Mouse (Mus musculus) spleen, adult 2 months (tissue): ENCODE measurements around the gene Slc44a4.

Experiments used
- CTCF ChIP-seq: fragments of 200-500 bp; IDR thresholded peaks from 2 replicates; pipeline ENCODE4 v1.5.1; 2011; ENCODE audit warnings: mild to moderate bottlenecking, inconsistent platforms; ENCODE audit not compliant: insufficient read depth, insufficient read length, insufficient replicate concordance; ENCODE audit errors: extremely low read depth
- POLR2A ChIP-seq: fragments of 200-500 bp; IDR thresholded peaks from 2 replicates; pipeline ENCODE4 v1.6.1; 2011; ENCODE audit warnings: low read depth, low read length, inconsistent platforms

DNA sequence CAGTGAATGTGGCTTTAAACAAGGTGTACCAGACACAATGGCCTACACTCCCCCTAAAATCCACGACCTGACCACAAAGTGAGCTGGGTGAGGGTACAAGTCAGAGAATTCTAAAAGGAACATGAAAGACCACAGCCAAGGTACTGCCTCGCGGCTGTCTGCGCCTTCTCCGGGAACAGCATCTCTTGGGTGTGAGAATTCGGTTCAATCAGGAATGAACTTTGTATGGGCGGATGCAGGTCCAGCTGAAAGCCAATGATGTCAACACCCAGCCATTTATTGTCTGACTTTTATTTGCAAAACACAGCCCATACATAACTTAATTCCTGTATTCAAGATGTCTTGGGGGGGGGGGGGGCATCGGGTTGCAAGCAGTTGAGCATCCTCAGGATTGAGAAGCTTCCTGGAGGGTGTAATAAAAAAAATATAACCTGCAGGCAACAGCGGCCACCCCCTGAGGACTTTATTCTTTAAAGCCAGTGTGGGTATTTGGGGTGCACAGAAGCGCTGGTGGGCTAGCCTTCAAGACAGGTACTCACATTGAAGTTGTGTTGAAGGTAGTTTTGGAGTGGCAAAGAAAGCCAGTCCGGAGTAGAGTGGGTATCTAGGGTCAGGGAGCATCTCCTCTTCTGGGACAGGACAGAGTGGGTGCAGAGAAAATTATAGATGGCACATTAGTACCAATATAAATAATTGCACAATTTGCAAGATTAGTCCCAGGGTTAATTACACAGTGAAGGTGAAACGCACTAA, 21.0 kb upstream of the Slc44a4 start:
- no peak for TF ChIP-seq CTCF
- no peak for TF ChIP-seq POLR2A
